Mouse (Mus musculus): Measurements from ENCODE around the gene Arl3. TPM values are rescaled to one million over a fixed set of nuclear protein-coding genes. Genes with fewer than 3 reads are reported as not detected.
A peak's percentile ranks its signal among the peaks of the same experiment; 100 is the strongest.

Arl3 gene
- polyA plus RNA-seq, 1 experiment = 227 TPM

GRCm38 (mm10) chr19:46489448-46489847, 83.5 kb downstream of the Arl3 start:
- 100% methylated on average over 1 of the region's 1 CpGs for WGBS
- Histone ChIP-seq H3K4me1 (ENCODE audit: control insufficient read depth, insufficient read depth, low read length) (peaks cover 4% of the 10 kb centered on the region), H3K27me3 (ENCODE audit: control insufficient read depth, insufficient read depth, low read length) (no peaks in the 10 kb centered on the region), H3K4me3 (replicated peaks; ENCODE audit: insufficient read depth, low read depth, low read length) (no peak overlapping the region), H3K27ac (ENCODE audit: insufficient read depth, low read length) (no peak overlapping the region)
- DNase-seq = no peak
- no peak for TF ChIP-seq CTCF (IDR thresholded peaks at IDR 0.05; ENCODE audit: borderline replicate concordance, insufficient read depth, low read depth, low read length)
- TF ChIP-seq POLR2A (IDR thresholded peaks at IDR 0.05; ENCODE audit: borderline replicate concordance, insufficient read depth, low read length) = no peak

- peaks cover 27% of the 10 kb centered on the region for H3K4me1 ChIP-seq (ENCODE audit: control insufficient read depth, insufficient read depth, low read length)
- TF ChIP-seq CTCF (IDR thresholded peaks at IDR 0.05; ENCODE audit: borderline replicate concordance, insufficient read depth, low read depth, low read length) (no peak), POLR2A (IDR thresholded peaks at IDR 0.05; ENCODE audit: borderline replicate concordance, insufficient read depth, low read length) (no peak)
- DNase-seq = no peak
- no peak overlapping the region for H3K27ac ChIP-seq (ENCODE audit: insufficient read depth, low read length)
- H3K4me3 ChIP-seq (replicated peaks; ENCODE audit: insufficient read depth, low read depth, low read length) = no peak overlapping the region
- no peaks in the 10 kb centered on the region for H3K27me3 ChIP-seq (ENCODE audit: control insufficient read depth, insufficient read depth, low read length)
- WGBS = 76% methylated on average over 2 of the region's 2 CpGs
Observed at GRCm38 (mm10) chr19:46486709-46487108, 86.3 kb downstream of the Arl3 start.

GRCm38 (mm10) chr19:46485847-46486246, 87.2 kb downstream of the Arl3 start:
- 71% methylated on average over 9 of the region's 9 CpGs for WGBS
- DNase-seq = no peak
- Histone ChIP-seq H3K4me1 (ENCODE audit: control insufficient read depth, insufficient read depth, low read length) (peaks cover 27% of the 10 kb centered on the region), H3K27ac (ENCODE audit: insufficient read depth, low read length) (no peak overlapping the region), H3K4me3 (replicated peaks; ENCODE audit: insufficient read depth, low read depth, low read length) (no peak overlapping the region), H3K27me3 (ENCODE audit: control insufficient read depth, insufficient read depth, low read length) (no peaks in the 10 kb centered on the region)
- no peak for TF ChIP-seq POLR2A (IDR thresholded peaks at IDR 0.05; ENCODE audit: borderline replicate concordance, insufficient read depth, low read length)
- TF ChIP-seq CTCF (IDR thresholded peaks at IDR 0.05; ENCODE audit: borderline replicate concordance, insufficient read depth, low read depth, low read length) = no peak

- no peaks in the 10 kb centered on the region for H3K27me3 ChIP-seq (ENCODE audit: control insufficient read depth, insufficient read depth, low read length)
- H3K4me1 ChIP-seq (ENCODE audit: control insufficient read depth, insufficient read depth, low read length) = peaks cover 27% of the 10 kb centered on the region
- H3K27ac ChIP-seq (ENCODE audit: insufficient read depth, low read length) = peak overlapping the region; percentile 2; the same call in 1 of the 2 replicates
- WGBS = 10% methylated on average over 5 of the region's 5 CpGs
- no peak for TF ChIP-seq CTCF (IDR thresholded peaks at IDR 0.05; ENCODE audit: borderline replicate concordance, insufficient read depth, low read depth, low read length)
- no peak overlapping the region for H3K4me3 ChIP-seq (replicated peaks; ENCODE audit: insufficient read depth, low read depth, low read length)
- DNase-seq = peak; percentile 63 to 66
Observed at GRCm38 (mm10) chr19:46484518-46484917, 88.5 kb downstream of the Arl3 start.

GRCm38 (mm10) chr19:46483701-46484328, 89.2 kb downstream of the Arl3 start:
- TF ChIP-seq CTCF (IDR thresholded peaks at IDR 0.05; ENCODE audit: borderline replicate concordance, insufficient read depth, low read depth, low read length) (no peak), POLR2A (IDR thresholded peaks at IDR 0.05; ENCODE audit: borderline replicate concordance, insufficient read depth, low read length) (no peak)
- H3K27ac ChIP-seq (ENCODE audit: insufficient read depth, low read length) = peak overlapping the region; percentile 20
- 27% methylated on average over 15 of the region's 15 CpGs for WGBS
- no peak overlapping the region for H3K4me3 ChIP-seq (replicated peaks; ENCODE audit: insufficient read depth, low read depth, low read length)
- H3K27me3 ChIP-seq (ENCODE audit: control insufficient read depth, insufficient read depth, low read length) = no peaks in the 10 kb centered on the region
- DNase-seq = peak; percentile 60 to 64
- peaks cover 27% of the 10 kb centered on the region for H3K4me1 ChIP-seq (ENCODE audit: control insufficient read depth, insufficient read depth, low read length)

GRCm38 (mm10) chr19:46482896-46483516, 90.0 kb downstream of the Arl3 start:
- H3K27me3 ChIP-seq (ENCODE audit: control insufficient read depth, insufficient read depth, low read length) = no peaks in the 10 kb centered on the region
- no peak overlapping the region for H3K4me3 ChIP-seq (replicated peaks; ENCODE audit: insufficient read depth, low read depth, low read length)
- H3K27ac ChIP-seq (ENCODE audit: insufficient read depth, low read length) = no peak overlapping the region
- no peak for DNase-seq
- peaks cover 27% of the 10 kb centered on the region for H3K4me1 ChIP-seq (ENCODE audit: control insufficient read depth, insufficient read depth, low read length)
- WGBS = 28% methylated on average over 17 of the region's 17 CpGs
- TF ChIP-seq POLR2A (IDR thresholded peaks at IDR 0.05; ENCODE audit: borderline replicate concordance, insufficient read depth, low read length) = no peak
- peak; percentile 45; the same call in 1 of the 2 replicates for TF ChIP-seq CTCF (IDR thresholded peaks at IDR 0.05; ENCODE audit: borderline replicate concordance, insufficient read depth, low read depth, low read length)

- Histone ChIP-seq H3K4me3 (replicated peaks; ENCODE audit: insufficient read depth, low read depth, low read length) (no peak overlapping the region), H3K4me1 (ENCODE audit: control insufficient read depth, insufficient read depth, low read length) (peaks cover 27% of the 10 kb centered on the region)
Observed at GRCm38 (mm10) chr19:46481756-46482155, 91.2 kb downstream of the Arl3 start.

GRCm38 (mm10) chr19:46481352-46481751, 91.6 kb downstream of the Arl3 start:
- DNase-seq = no peak
- H3K4me1 ChIP-seq (ENCODE audit: control insufficient read depth, insufficient read depth, low read length) = peaks cover 27% of the 10 kb centered on the region
- H3K27ac ChIP-seq (ENCODE audit: insufficient read depth, low read length) = no peak overlapping the region

More at GRCm38 (mm10) chr19:46481756-46482155, 91.2 kb downstream of the Arl3 start:
- no peak for DNase-seq
- TF ChIP-seq POLR2A (IDR thresholded peaks at IDR 0.05; ENCODE audit: borderline replicate concordance, insufficient read depth, low read length) (no peak), CTCF (IDR thresholded peaks at IDR 0.05; ENCODE audit: borderline replicate concordance, insufficient read depth, low read depth, low read length) (no peak)
- Histone ChIP-seq H3K27ac (ENCODE audit: insufficient read depth, low read length) (no peak overlapping the region), H3K27me3 (ENCODE audit: control insufficient read depth, insufficient read depth, low read length) (no peaks in the 10 kb centered on the region)
- WGBS = 31% methylated on average over 4 of the region's 4 CpGs

More at GRCm38 (mm10) chr19:46481352-46481751, 91.6 kb downstream of the Arl3 start:
- TF ChIP-seq CTCF (IDR thresholded peaks at IDR 0.05; ENCODE audit: borderline replicate concordance, insufficient read depth, low read depth, low read length) (no peak), POLR2A (IDR thresholded peaks at IDR 0.05; ENCODE audit: borderline replicate concordance, insufficient read depth, low read length) (no peak)
- no peak overlapping the region for H3K4me3 ChIP-seq (replicated peaks; ENCODE audit: insufficient read depth, low read depth, low read length)
- no peaks in the 10 kb centered on the region for H3K27me3 ChIP-seq (ENCODE audit: control insufficient read depth, insufficient read depth, low read length)
- WGBS = 55% methylated on average over 3 of the region's 3 CpGs

Other genes starting within 250 kb of the Arl3 start
- gene Psd, start 246.0 kb downstream of the Arl3 start, polyA plus RNA-seq (2012; rRNA removed) = 194 and 207 TPM in 2 replicates
- gene Fbxl15, start 245.0 kb downstream of the Arl3 start, polyA plus RNA-seq (2012; rRNA removed) = 38.8 and 41.7 TPM in 2 replicates
- 258 and 262 TPM in 2 replicates for gene Cuedc2, start 234.5 kb downstream of the Arl3 start, polyA plus RNA-seq (2012; rRNA removed)
- gene Mfsd13a, start 232.1 kb downstream of the Arl3 start, polyA plus RNA-seq (2012; rRNA removed) = 32.3 and 32.9 TPM in 2 replicates
- gene 2310034G01Rik, start 222.9 kb downstream of the Arl3 start, polyA plus RNA-seq (2012; rRNA removed) = 1.7 and 2.2 TPM in 2 replicates
- gene Actr1a, start 177.4 kb downstream of the Arl3 start, polyA plus RNA-seq (2012; rRNA removed) = 185 and 196 TPM in 2 replicates
- gene Sufu, start 176.3 kb downstream of the Arl3 start, polyA plus RNA-seq (2012; rRNA removed) = 15.0 and 16.2 TPM in 2 replicates
- gene Trim8, start 71.5 kb downstream of the Arl3 start, polyA plus RNA-seq (2012; rRNA removed) = 40.3 and 43.4 TPM in 2 replicates
- 7.0 and 7.7 TPM in 2 replicates for gene Sfxn2, start 167 bp upstream of the Arl3 start, polyA plus RNA-seq (2012; rRNA removed)
- gene Wbp1l, start 25.9 kb upstream of the Arl3 start, polyA plus RNA-seq (2012; rRNA removed) = 24.9 and 28.3 TPM in 2 replicates
- 0.06 and 0.08 TPM in 2 replicates for gene Cyp17a1, start 100.0 kb upstream of the Arl3 start, polyA plus RNA-seq (2012; rRNA removed)
- 19.0 and 19.1 TPM in 2 replicates for gene Borcs7, start 116.7 kb upstream of the Arl3 start, polyA plus RNA-seq (2012; rRNA removed)
- 16.5 and 16.8 TPM in 2 replicates for gene As3mt, start 134.3 kb upstream of the Arl3 start, polyA plus RNA-seq (2012; rRNA removed)
- gene Cnnm2, start 188.4 kb upstream of the Arl3 start, polyA plus RNA-seq (2012; rRNA removed) = 31.2 and 31.4 TPM in 2 replicates

All from cerebellum, adult 2 months (tissue).